Mouse (Mus musculus) lung, embryonic 16.5 days (tissue): ENCODE measurements around the gene Rpl3l. TPM values are rescaled to one million over a fixed set of nuclear protein-coding genes. Genes with fewer than 3 reads are reported as not detected.

Experiments used
- ATAC-seq: fragments of 200-750 bp; cut with Nextera tagmentation; 2 replicates; pipeline ENCODE4 v1.8.0; 2017; ENCODE audit warnings: low read depth, mild to moderate bottlenecking, moderate library complexity
- H3K27ac ChIP-seq: fragments of 300-500 bp; sonication (generic); 2 replicates; pipeline ENCODE4 v1.5.1; 2014; ENCODE audit warnings: mild to moderate bottlenecking, control low read depth, low read length
- H3K27me3 ChIP-seq: fragments of 300-500 bp; sonication (generic); 2 replicates; pipeline ENCODE4 v1.6.1; 2014; ENCODE audit warnings: low read depth, low read length, mixed read lengths; ENCODE audit not compliant: control insufficient read depth, insufficient read depth
- H3K36me3 ChIP-seq: fragments of 300-500 bp; sonication (generic); 2 replicates; pipeline ENCODE4 v1.6.1; 2014; ENCODE audit warnings: low read length; ENCODE audit not compliant: control insufficient read depth, insufficient read depth
- H3K4me1 ChIP-seq: fragments of 300-500 bp; sonication (generic); replicated peaks from 2 replicates; pipeline ENCODE4 v1.6.1; 2014; ENCODE audit warnings: low read length, mixed read lengths; ENCODE audit not compliant: control insufficient read depth, insufficient read depth
- H3K4me2 ChIP-seq: fragments of 300-500 bp; sonication (generic); 2 replicates; pipeline ENCODE4 v1.6.1; 2014; ENCODE audit warnings: low read depth, low read length, control low read depth
- H3K4me3 ChIP-seq: fragments of 300-500 bp; sonication (generic); 2 replicates; pipeline ENCODE4 v1.5.1; 2014; ENCODE audit warnings: mild to moderate bottlenecking, low read length, control low read depth
- H3K9ac ChIP-seq: fragments of 300-500 bp; sonication (generic); 2 replicates; pipeline ENCODE4 v1.6.1; 2014; ENCODE audit warnings: low read length, control low read depth
- H3K9me3 ChIP-seq: fragments of 300-500 bp; sonication (generic); 2 replicates; pipeline ENCODE4 v1.6.1; 2016; ENCODE audit warnings: low read length; ENCODE audit not compliant: control insufficient read depth
- WGBS: fragments of 180-500 bp; shearing (Covaris S2); extraction: QIAGEN DNeasy Blood & Tissue Kit; methylation state at CpG from one replicate; pipeline ENCODE4 v1.1.7; 2014; 5-methylcytosine and 5-hydroxymethylcytosine counted together
- polyA plus RNA-seq: library from polyadenylated mRNA; unstranded; fragments of >200 nt; fragmentation: Nextera tagmentation; extraction: Ambion mirVana; gene quantifications from 2 replicates; pipeline ENCODE4 v1.2.1, GENCODE M21; 2015

Rpl3l gene
- polyA plus RNA-seq, 1 experiment from 2014 or later = not detected

DNA sequence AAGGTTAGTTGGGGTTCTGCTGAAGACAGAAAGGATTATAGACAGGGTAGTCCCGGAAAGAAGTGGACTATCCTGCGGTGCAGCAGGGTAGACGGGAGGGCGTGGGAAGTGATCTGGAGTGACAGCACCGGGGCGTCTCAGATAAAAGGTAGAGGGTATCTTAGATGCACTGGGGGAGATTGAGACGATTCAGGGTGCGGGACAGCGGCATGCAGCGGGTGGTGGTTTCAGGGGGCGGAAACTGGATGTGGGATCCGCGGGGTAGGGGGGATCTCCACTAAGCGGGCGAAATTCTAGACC is 3.8 kb upstream of the Rpl3l start:
- ATAC-seq = no peak

DNA sequence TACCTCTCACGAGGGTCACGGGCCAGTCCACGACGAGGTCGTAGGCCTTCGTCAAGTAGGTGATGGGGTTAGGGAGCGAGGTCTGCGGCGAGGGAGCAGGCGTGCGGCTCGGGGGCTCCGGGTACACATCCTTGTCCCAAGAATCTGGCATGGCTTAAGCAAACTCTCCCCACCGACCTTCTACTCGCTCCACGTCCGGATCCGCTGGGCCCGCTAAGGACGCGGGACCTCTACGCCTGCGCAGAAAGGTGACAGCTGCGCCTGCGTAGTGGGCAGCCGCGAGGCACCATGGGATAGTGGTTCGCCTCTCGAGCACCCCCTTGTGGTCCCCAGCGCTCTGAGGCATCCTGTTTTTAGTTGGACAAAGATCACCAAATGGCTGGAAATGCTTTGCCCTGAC is 3.4 kb upstream of the Rpl3l start, which contains the start of gene Ndufb10:
Gene Ndufb10 (minus strand): TSS at position 295 of the 400 bp plus-strand sequence.
- peak; percentile 79 for ATAC-seq
- Histone ChIP-seq H3K9me3 (no peaks in the 10 kb centered on the region), H3K4me3 (peak within 1 kb of the TSS; percentile 93), H3K9ac (peak within 1 kb of the TSS; percentile 94), H3K27me3 (no peaks in the 10 kb centered on the region), H3K27ac (peak within 1 kb of the TSS; percentile 84), H3K36me3 (peaks cover 12% of the 10 kb centered on the region), H3K4me1 (peaks cover 24% of the 10 kb centered on the region), H3K4me2 (peak within 1 kb of the TSS; percentile 89)
- WGBS = under 1% methylated on average over 30 of the region's 30 CpGs

More for the DNA sequence above, 3.8 kb upstream of the Rpl3l start:
- Histone ChIP-seq H3K4me2 (peak overlapping the region; percentile 89), H3K27me3 (no peaks in the 10 kb centered on the region), H3K4me3 (peak overlapping the region; percentile 93), H3K27ac (peak overlapping the region; percentile 84), H3K9ac (peak overlapping the region; percentile 94), H3K36me3 (peaks cover 12% of the 10 kb centered on the region), H3K4me1 (peaks cover 26% of the 10 kb centered on the region), H3K9me3 (no peaks in the 10 kb centered on the region)
- WGBS = under 1% methylated on average over 15 of the region's 15 CpGs

DNA sequence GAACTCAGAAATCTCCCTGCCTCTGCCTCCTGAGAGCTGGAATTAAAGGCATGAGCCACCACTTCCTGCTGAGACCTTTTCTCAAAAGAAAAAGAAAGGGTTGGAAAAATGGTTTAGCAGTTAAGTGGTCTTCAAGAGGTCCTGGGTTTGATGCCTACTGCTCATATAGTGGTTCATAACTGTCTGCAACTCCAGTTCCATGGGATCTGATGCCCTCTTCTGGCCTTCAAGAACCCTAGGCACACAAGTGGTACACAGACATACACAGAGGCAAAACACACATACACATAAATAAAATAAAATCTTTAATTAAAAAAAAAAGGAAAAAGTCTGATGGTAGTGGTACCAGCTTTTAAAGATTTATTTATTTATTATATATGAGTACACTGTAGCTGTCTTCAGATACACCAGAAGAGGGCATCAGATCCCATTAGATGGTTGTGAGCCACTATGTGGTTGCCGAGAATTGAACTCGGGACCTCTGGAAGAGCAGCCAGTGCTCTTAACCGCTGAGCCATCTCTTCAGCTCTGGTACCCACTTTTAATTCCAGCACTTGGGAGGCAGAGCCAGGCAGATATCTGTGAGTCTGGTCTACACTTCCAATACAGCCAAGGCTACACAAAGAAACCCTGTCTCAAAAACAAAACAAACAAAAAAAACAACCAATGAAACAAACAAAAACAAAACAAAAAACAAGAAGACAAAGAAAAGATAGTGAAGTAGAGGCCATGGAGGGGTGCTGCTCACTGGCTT is 1.8 kb upstream of the Rpl3l start:
- Histone ChIP-seq H3K9me3 (no peaks in the 10 kb centered on the region), H3K4me2 (no peak overlapping the region), H3K27ac (no peak overlapping the region), H3K4me1 (peaks cover 24% of the 10 kb centered on the region), H3K4me3 (no peak overlapping the region), H3K36me3 (peaks cover 12% of the 10 kb centered on the region), H3K9ac (no peak overlapping the region), H3K27me3 (no peaks in the 10 kb centered on the region)
- no peak for ATAC-seq
- WGBS = 73% methylated on average over 3 of the region's 3 CpGs

DNA sequence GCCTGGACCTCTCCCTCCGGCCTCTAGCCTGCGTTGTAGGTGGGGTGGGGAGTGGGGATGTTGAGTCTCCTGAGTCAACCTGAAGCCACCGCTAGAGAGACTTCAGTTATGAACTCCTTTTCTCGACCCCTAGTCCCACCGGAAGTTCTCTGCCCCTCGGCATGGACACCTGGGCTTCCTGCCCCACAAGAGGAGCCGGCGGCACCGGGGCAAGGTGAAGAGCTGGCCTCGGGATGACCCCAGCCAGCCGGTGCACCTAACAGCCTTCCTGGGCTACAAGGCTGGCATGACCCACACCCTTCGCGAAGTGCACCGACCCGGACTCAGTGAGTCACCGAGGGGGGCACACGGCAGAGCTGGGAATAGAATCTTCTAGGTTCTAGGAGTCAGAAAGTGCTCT is 564 bp downstream of the Rpl3l start:
- no peaks in the 10 kb centered on the region for H3K27me3 ChIP-seq
- no peak overlapping the region for H3K4me2 ChIP-seq
- no peaks in the 10 kb centered on the region for H3K36me3 ChIP-seq
- peaks cover 5% of the 10 kb centered on the region for H3K4me1 ChIP-seq
- H3K9ac ChIP-seq = no peak overlapping the region
- no peak overlapping the region for H3K27ac ChIP-seq
- H3K9me3 ChIP-seq = no peaks in the 10 kb centered on the region
- no peak for ATAC-seq
- WGBS = 60% methylated on average over 17 of the region's 17 CpGs
- no peak overlapping the region for H3K4me3 ChIP-seq

DNA sequence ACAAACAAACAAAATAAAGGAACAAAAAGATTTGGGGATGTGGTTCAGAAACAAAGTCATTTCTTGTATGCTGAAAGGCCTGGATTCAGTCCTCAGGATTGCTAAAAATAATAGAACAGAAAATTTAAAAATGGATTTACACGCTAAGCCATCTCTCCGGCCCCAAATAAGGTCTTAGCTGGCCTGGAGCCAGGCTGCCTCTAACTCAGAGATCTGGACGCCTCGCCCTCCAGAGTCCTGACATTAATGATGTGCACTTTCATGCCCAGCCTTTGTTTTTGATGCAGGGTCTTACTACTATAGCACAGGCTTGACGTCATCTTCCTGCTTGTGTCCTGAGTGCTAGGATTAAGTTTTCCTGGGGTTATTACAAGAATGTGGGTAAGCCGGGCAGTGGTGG is 1.4 kb downstream of the Rpl3l start:
- ATAC-seq = no peak
- 42% methylated on average over 6 of the region's 6 CpGs for WGBS
- Histone ChIP-seq H3K4me2 (no peak overlapping the region), H3K36me3 (no peaks in the 10 kb centered on the region), H3K9ac (no peak overlapping the region), H3K4me3 (no peak overlapping the region), H3K27ac (no peak overlapping the region), H3K4me1 (0 out of 2 replicates have a peak, but pooled peaks cover 2% of the 10 kb centered on the region), H3K9me3 (no peaks in the 10 kb centered on the region), H3K27me3 (no peaks in the 10 kb centered on the region)

DNA sequence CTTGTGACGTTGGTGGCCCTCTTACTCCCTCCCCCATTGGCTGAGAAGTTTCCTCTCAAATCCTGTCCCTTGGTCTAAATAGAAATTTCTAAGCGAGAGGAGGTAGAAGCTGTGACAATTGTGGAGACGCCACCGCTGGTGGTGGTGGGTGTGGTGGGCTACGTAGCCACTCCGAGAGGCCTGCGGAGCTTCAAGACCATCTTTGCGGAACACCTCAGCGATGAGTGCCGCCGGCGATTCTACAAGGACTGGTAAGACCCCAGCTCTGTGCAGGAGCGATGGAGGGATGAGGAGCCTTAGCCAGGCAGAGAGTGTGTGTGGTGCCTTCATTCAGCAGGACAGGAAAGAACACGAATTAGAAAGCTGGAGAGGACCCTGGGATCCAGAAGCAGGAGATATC is 3.2 kb downstream of the Rpl3l start:
- 75% methylated on average over 14 of the region's 14 CpGs for WGBS

DNA sequence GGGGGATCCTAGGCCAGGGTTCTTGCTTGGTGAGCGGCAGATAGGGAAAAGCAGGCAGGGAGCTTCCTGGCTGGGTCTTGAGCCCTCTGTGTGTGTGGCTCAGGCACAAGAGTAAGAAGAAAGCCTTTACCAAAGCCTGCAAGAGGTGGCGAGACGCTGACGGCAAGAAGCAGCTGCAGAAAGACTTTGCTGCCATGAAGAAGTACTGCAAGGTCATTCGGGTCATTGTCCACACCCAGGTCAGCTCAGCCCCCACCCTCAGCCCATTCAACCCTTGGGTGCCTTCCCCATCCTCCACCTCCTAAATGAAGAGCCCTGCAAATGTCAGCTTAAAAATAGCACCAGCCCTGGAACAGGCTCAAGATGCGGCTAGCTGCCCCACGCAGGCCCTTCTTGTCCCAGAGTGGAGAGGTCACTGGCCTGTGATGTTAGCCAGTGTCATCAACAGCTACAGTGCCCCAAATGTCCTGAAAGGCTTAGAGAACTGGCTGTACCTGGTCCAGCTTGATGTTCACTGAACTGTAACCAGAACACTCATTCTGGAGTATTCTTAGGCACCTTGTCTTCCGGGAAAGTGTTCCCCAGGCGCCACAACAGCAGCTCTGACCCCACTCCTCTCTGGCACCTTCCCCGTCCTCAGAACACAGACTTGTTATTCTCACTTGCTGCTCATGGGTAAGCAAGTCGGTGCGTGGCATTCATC is 4.8 kb downstream of the Rpl3l start:
- no peaks in the 10 kb centered on the region for H3K9me3 ChIP-seq
- peaks cover 8% of the 10 kb centered on the region for H3K4me1 ChIP-seq
- no peak overlapping the region for H3K4me2 ChIP-seq
- H3K27ac ChIP-seq = no peak overlapping the region
- no peaks in the 10 kb centered on the region for H3K27me3 ChIP-seq
- no peak overlapping the region for H3K4me3 ChIP-seq
- no peak for ATAC-seq
- WGBS = 78% methylated on average over 12 of the region's 12 CpGs
- H3K36me3 ChIP-seq = no peaks in the 10 kb centered on the region
- no peak overlapping the region; the same call in 1 of the 2 replicates for H3K9ac ChIP-seq

More for the DNA sequence above, 3.2 kb downstream of the Rpl3l start:
- no peak overlapping the region for H3K4me2 ChIP-seq
- no peak overlapping the region for H3K9ac ChIP-seq
- no peaks in the 10 kb centered on the region for H3K27me3 ChIP-seq
- H3K27ac ChIP-seq = no peak overlapping the region
- no peaks in the 10 kb centered on the region for H3K36me3 ChIP-seq
- ATAC-seq = no peak
- peaks cover under 1% of the 10 kb centered on the region for H3K4me1 ChIP-seq
- no peaks in the 10 kb centered on the region for H3K9me3 ChIP-seq
- H3K4me3 ChIP-seq = no peak overlapping the region

DNA sequence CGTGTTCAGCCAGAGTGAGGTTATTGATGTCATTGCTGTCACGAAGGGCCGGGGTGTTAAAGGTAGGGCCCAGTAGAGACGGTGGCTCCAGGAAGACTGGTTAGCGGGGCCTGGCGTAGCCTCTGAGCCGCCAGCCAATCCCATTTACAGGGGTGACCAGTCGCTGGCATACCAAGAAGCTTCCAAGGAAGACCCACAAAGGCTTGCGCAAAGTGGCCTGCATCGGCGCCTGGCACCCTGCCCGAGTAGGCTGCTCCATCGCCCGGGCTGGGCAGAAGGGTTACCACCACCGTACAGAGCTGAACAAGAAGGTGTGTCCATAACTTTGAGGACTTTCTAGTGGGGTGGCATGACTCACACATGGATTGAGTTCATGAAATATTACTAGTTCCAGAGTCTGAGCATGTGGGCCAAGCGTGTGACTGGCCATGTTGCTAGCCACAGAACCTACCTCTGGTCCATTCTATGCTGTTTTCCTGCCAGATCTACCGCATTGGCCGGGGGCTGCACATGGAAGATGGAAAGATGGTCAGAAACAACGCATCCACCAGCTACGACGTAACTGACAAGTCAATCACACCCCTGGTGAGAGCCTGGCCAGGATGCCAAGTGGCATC is 5.9 kb downstream of the Rpl3l start:
- H3K36me3 ChIP-seq = no peaks in the 10 kb centered on the region
- peaks cover 11% of the 10 kb centered on the region for H3K4me1 ChIP-seq
- 85% methylated on average over 21 of the region's 21 CpGs for WGBS
- no peak overlapping the region for H3K4me2 ChIP-seq
- no peaks in the 10 kb centered on the region for H3K27me3 ChIP-seq
- H3K9me3 ChIP-seq = no peaks in the 10 kb centered on the region
- 0 out of 2 replicates have a peak overlapping the region, but pooled peaks have one; percentile 23 for H3K9ac ChIP-seq
- no peak overlapping the region for H3K4me3 ChIP-seq
- ATAC-seq = no peak
- H3K27ac ChIP-seq = no peak overlapping the region

DNA sequence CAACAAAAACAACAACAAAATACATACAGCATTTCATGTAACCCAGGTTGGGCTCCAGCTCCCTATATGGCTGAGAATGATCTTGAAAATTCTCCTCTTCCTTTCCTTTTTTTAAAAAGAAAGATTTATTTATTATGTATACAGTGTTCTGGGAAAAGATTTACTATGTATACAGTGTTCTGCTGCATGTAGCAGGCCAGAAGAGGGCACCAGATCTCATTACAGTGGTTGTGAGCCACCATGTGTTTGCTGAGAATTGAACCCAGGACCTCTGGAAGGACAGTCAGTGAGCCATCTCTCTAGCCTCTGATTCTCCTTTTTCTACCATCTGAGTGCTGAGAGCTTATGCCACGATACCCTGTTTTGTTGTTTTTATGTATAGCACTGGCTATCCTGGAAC is 6.9 kb downstream of the Rpl3l start:
- no peak for ATAC-seq
- peaks cover 11% of the 10 kb centered on the region for H3K4me1 ChIP-seq
- H3K9me3 ChIP-seq = no peaks in the 10 kb centered on the region
- no peak overlapping the region for H3K27ac ChIP-seq
- H3K36me3 ChIP-seq = no peaks in the 10 kb centered on the region
- H3K9ac ChIP-seq = no peak overlapping the region
- no peaks in the 10 kb centered on the region for H3K27me3 ChIP-seq
- WGBS = 79% methylated on average over 1 of the region's 1 CpGs
- H3K4me3 ChIP-seq = no peak overlapping the region
- H3K4me2 ChIP-seq = no peak overlapping the region
